Mouse (Mus musculus): ENCODE measurements around the gene 1190007I07Rik.

GRCm38 (mm10) chr10:82641481-82641880, 18.5 kb upstream of the 1190007I07Rik start:
- TF ChIP-seq CTCF (IDR thresholded peaks at IDR 0.05; ENCODE audit: control insufficient read depth, insufficient read depth, insufficient replicate concordance, low read depth, low read length): no peak
- no peak for TF ChIP-seq POLR2A (IDR thresholded peaks at IDR 0.05; ENCODE audit: control insufficient read depth, low read depth, low read length)

All from testis, adult 2 months (tissue).